Mouse (Mus musculus) limb, embryonic 12.5 days (tissue): ENCODE data around the gene Itprip. TPM values are rescaled to one million over a fixed set of nuclear protein-coding genes. Genes with fewer than 3 reads are reported as not detected.

Experiments used
- ATAC-seq: fragments of 200-750 bp; cut with Nextera tagmentation; 2 replicates; pipeline ENCODE4 v1.8.0; 2017; ENCODE audit warnings: low read depth, moderate TSS enrichment; ENCODE audit not compliant: insufficient number of reproducible peaks, insufficient read depth, low FRiP score, low TSS enrichment
- H3K27ac ChIP-seq: fragments of 300-500 bp; sonication (generic); 2 replicates; pipeline ENCODE4 v1.5.1; 2016; ENCODE audit warnings: mild to moderate bottlenecking, moderate library complexity
- H3K27me3 ChIP-seq: fragments of 300-500 bp; sonication (generic); 2 replicates; pipeline ENCODE4 v1.6.1; 2016; ENCODE audit warnings: mild to moderate bottlenecking, moderate library complexity
- H3K36me3 ChIP-seq: fragments of 300-500 bp; sonication (generic); 2 replicates; pipeline ENCODE4 v1.6.1; 2016; ENCODE audit warnings: mild to moderate bottlenecking, moderate library complexity
- H3K4me1 ChIP-seq: fragments of 300-500 bp; sonication (generic); replicated peaks from 2 replicates; pipeline ENCODE4 v1.6.1; 2016
- H3K4me2 ChIP-seq: fragments of 300-500 bp; sonication (generic); 2 replicates; pipeline ENCODE4 v1.6.1; 2016; ENCODE audit warnings: mild to moderate bottlenecking, moderate library complexity
- H3K4me3 ChIP-seq: fragments of 300-500 bp; sonication (generic); replicated peaks from 2 replicates; pipeline ENCODE4 v1.5.1; 2016; ENCODE audit warnings: mild to moderate bottlenecking
- H3K9ac ChIP-seq: fragments of 300-500 bp; sonication (generic); replicated peaks from 2 replicates; pipeline ENCODE4 v1.6.1; 2016; ENCODE audit warnings: mild to moderate bottlenecking, moderate library complexity
- H3K9me3 ChIP-seq: fragments of 300-500 bp; sonication (generic); 2 replicates; pipeline ENCODE4 v1.6.1; 2016; ENCODE audit warnings: mild to moderate bottlenecking, moderate library complexity
- WGBS: fragments of 180-500 bp; shearing (Covaris S2); methylation state at CpG from one replicate; pipeline ENCODE4 v1.1.7; 2016; 5-methylcytosine and 5-hydroxymethylcytosine counted together
- polyA plus RNA-seq: library from polyadenylated mRNA; unstranded; fragments of >200 nt; fragmentation: Nextera tagmentation; extraction: Ambion mirVana; gene quantifications from 2 replicates; pipeline ENCODE4 v1.2.1, GENCODE M21; 2016

Itprip gene
- polyA plus RNA-seq, 1 experiment from 2014 or later = 29.9 TPM

- Histone ChIP-seq H3K27ac (no peak overlapping the region), H3K4me3 (no peak overlapping the region), H3K27me3 (no peaks in the 10 kb centered on the region), H3K4me1 (peaks cover 60% of the 10 kb centered on the region), H3K9me3 (no peaks in the 10 kb centered on the region), H3K9ac (no peak overlapping the region), H3K4me2 (no peak overlapping the region), H3K36me3 (peaks cover 20% of the 10 kb centered on the region)
- no peak for ATAC-seq
- 88% methylated on average over 4 of the region's 4 CpGs for WGBS
Observed at GRCm38 (mm10) chr19:47914191-47914590, 4.9 kb downstream of the Itprip start.

GRCm38 (mm10) chr19:47913344-47913743 lies 5.8 kb downstream of the Itprip start:
- ATAC-seq = no peak
- Histone ChIP-seq H3K9ac (no peak overlapping the region), H3K27me3 (no peaks in the 10 kb centered on the region), H3K4me2 (no peak overlapping the region), H3K4me3 (no peak overlapping the region), H3K9me3 (no peaks in the 10 kb centered on the region), H3K4me1 (peaks cover 67% of the 10 kb centered on the region), H3K27ac (no peak overlapping the region), H3K36me3 (peaks cover 20% of the 10 kb centered on the region)
- WGBS = 62% methylated on average over 7 of the region's 7 CpGs

- Histone ChIP-seq H3K4me3 (no peak overlapping the region), H3K4me1 (peaks cover 45% of the 10 kb centered on the region), H3K27me3 (no peaks in the 10 kb centered on the region), H3K27ac (peak overlapping the region; percentile 95; the same call in 1 of the 2 replicates), H3K36me3 (peaks cover 29% of the 10 kb centered on the region), H3K9me3 (no peaks in the 10 kb centered on the region), H3K4me2 (no peak overlapping the region), H3K9ac (no peak overlapping the region)
- no peak for ATAC-seq
- 92% methylated on average over 4 of the region's 4 CpGs for WGBS
Observed at GRCm38 (mm10) chr19:47910751-47911150, 8.3 kb downstream of the Itprip start.

GRCm38 (mm10) chr19:47910117-47910618 lies 8.9 kb downstream of the Itprip start:
- ATAC-seq = no peak
- Histone ChIP-seq H3K9me3 (no peaks in the 10 kb centered on the region), H3K27ac (peak overlapping the region; percentile 95), H3K4me1 (peaks cover 49% of the 10 kb centered on the region), H3K27me3 (no peaks in the 10 kb centered on the region), H3K36me3 (peaks cover 29% of the 10 kb centered on the region), H3K4me2 (peak overlapping the region; percentile 58), H3K9ac (peak overlapping the region; percentile 67), H3K4me3 (peak overlapping the region; percentile 33; the same call in 1 of the 2 replicates)
- 41% methylated on average over 3 of the region's 4 CpGs for WGBS

GRCm38 (mm10) chr19:47909387-47910116 lies 9.5 kb downstream of the Itprip start:
- peak; percentile 30; the same call in 1 of the 2 replicates for ATAC-seq
- H3K4me1 ChIP-seq = peaks cover 52% of the 10 kb centered on the region
- WGBS = 3% methylated on average over 10 of the region's 10 CpGs

GRCm38 (mm10) chr19:47908961-47909371 lies 10.1 kb downstream of the Itprip start:
- WGBS = 13% methylated on average over 6 of the region's 6 CpGs
- Histone ChIP-seq H3K27me3 (no peaks in the 10 kb centered on the region), H3K27ac (peak overlapping the region; percentile 95), H3K4me2 (peak overlapping the region; percentile 58), H3K9me3 (no peaks in the 10 kb centered on the region), H3K9ac (peak overlapping the region; percentile 67), H3K4me3 (peak overlapping the region; percentile 33), H3K4me1 (peaks cover 50% of the 10 kb centered on the region), H3K36me3 (peaks cover 28% of the 10 kb centered on the region)
- peak; percentile 52 for ATAC-seq

More at GRCm38 (mm10) chr19:47909387-47910116, 9.5 kb downstream of the Itprip start:
- Histone ChIP-seq H3K27me3 (no peaks in the 10 kb centered on the region), H3K9ac (peak overlapping the region; percentile 67), H3K27ac (peak overlapping the region; percentile 95), H3K4me3 (peak overlapping the region; percentile 33), H3K9me3 (no peaks in the 10 kb centered on the region), H3K36me3 (peaks cover 30% of the 10 kb centered on the region), H3K4me2 (peak overlapping the region; percentile 58)

GRCm38 (mm10) chr19:47907596-47907995 lies 11.5 kb downstream of the Itprip start:
- ATAC-seq = no peak
- Histone ChIP-seq H3K4me2 (no peak overlapping the region), H3K27ac (no peak overlapping the region), H3K36me3 (peaks cover 28% of the 10 kb centered on the region), H3K4me1 (peaks cover 59% of the 10 kb centered on the region), H3K4me3 (no peak overlapping the region), H3K9me3 (no peaks in the 10 kb centered on the region), H3K27me3 (no peaks in the 10 kb centered on the region), H3K9ac (no peak overlapping the region)
- 87% methylated on average over 9 of the region's 9 CpGs for WGBS

- Histone ChIP-seq H3K4me2 (no peak overlapping the region), H3K9me3 (no peaks in the 10 kb centered on the region), H3K4me1 (peaks cover 67% of the 10 kb centered on the region), H3K36me3 (peaks cover 13% of the 10 kb centered on the region; the same call in 1 of the 2 replicates), H3K27me3 (no peaks in the 10 kb centered on the region), H3K9ac (no peak overlapping the region), H3K27ac (0 out of 2 replicates have a peak overlapping the region, but pooled peaks have one; percentile 12), H3K4me3 (no peak overlapping the region)
- no peak for ATAC-seq
- 92% methylated on average over 5 of the region's 5 CpGs for WGBS
Observed at GRCm38 (mm10) chr19:47905603-47906002, 13.5 kb downstream of the Itprip start.

GRCm38 (mm10) chr19:47905081-47905480 lies 14.0 kb downstream of the Itprip start:
- WGBS = 96% methylated on average over 4 of the region's 4 CpGs
- no peaks in the 10 kb centered on the region for H3K9me3 ChIP-seq
- H3K4me3 ChIP-seq = no peak overlapping the region
- 0 out of 2 replicates have a peak overlapping the region, but pooled peaks have one; percentile 8 for H3K9ac ChIP-seq
- no peak for ATAC-seq
- H3K36me3 ChIP-seq = peaks cover 18% of the 10 kb centered on the region; the same call in 1 of the 2 replicates
- no peaks in the 10 kb centered on the region for H3K27me3 ChIP-seq
- H3K4me1 ChIP-seq = peaks cover 67% of the 10 kb centered on the region
- peak overlapping the region; percentile 12; the same call in 1 of the 2 replicates for H3K27ac ChIP-seq
- H3K4me2 ChIP-seq = no peak overlapping the region

GRCm38 (mm10) chr19:47903679-47904078 lies 15.4 kb downstream of the Itprip start:
- H3K4me2 ChIP-seq = 0 out of 2 replicates have a peak overlapping the region, but pooled peaks have one; percentile 4
- H3K9me3 ChIP-seq = no peaks in the 10 kb centered on the region
- ATAC-seq = no peak
- WGBS = 63% methylated on average over 4 of the region's 4 CpGs
- peaks cover 54% of the 10 kb centered on the region for H3K4me1 ChIP-seq
- H3K27me3 ChIP-seq = no peaks in the 10 kb centered on the region
- 0 out of 2 replicates have a peak overlapping the region, but pooled peaks have one; percentile 12 for H3K9ac ChIP-seq
- H3K36me3 ChIP-seq = peaks cover 24% of the 10 kb centered on the region; the same call in 1 of the 2 replicates
- peak overlapping the region; percentile 86; the same call in 1 of the 2 replicates for H3K27ac ChIP-seq
- H3K4me3 ChIP-seq = no peak overlapping the region
